Mouse (Mus musculus) spleen, postnatal 10 days (tissue): ENCODE results near the gene Olfr159.

Experiments
- DNase-seq, 2 experiments: peaks; one replicate each; pipeline ENCODE4 v3.0.0; 2021 to 2022; ENCODE audit warnings: low spot score in 2 of 2

The Olfr159 gene

DNA sequence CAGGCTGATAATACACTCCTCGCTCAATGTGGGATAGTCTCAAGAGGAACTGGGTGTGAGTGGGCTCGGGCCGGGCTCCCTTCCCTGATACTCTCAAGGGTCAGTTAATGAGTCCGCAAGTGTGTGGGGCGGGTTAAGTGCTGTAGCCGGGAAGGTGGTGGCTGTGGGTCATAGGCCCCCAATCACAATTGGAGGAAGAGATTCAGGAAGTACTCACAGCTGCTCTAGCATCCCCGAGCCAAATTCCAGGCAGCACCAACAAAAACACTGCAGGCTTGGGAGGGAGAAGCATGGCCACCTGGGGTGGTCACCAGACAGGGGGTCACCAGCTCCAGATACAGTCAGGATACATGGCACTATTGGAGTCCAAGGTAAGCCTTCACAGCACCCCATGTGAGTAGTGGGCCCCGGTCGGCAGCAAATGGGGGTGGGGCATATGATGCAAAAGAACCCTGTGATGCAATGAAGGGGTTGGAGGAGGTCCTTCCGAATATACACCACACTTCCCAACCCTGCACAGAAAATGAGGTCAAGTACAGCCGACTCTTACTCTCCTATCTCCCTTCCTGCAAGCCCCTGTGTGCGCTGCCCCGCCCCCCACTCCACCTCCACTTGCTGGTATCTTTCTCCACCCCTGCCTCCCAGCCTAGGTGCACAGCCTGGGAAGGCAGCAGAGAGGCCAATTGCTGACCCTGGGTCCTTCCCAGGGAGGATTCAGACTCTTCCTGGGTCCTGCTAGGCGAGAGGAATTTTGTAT, 40.8 kb downstream of the Olfr159 start, which contains the start of gene Spaar:
Spaar (plus strand) TSS at position 241 of the 757 bp plus-strand sequence.
- no peak for DNase-seq

DNA sequence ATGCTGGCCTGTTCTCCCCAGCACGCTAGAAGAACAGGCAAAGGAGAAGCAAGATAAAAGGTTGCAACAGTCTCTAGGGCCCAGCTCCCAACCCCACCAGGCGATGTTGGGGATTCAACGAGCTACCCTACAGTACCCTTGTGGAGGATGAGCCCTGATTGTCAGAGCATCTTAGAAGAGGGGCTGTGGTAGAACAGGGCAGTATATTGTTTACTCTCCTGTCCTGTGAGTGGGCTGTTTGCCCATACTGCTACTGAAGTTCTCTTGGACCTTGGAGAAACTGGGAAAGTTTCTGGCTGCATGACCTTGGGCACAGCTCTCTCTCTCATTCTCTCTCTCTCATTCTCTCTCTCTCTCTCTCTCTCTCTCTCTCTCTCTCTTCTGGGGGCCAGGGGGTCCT, 41.7 kb downstream of the Olfr159 start:
- no peak for DNase-seq

DNA sequence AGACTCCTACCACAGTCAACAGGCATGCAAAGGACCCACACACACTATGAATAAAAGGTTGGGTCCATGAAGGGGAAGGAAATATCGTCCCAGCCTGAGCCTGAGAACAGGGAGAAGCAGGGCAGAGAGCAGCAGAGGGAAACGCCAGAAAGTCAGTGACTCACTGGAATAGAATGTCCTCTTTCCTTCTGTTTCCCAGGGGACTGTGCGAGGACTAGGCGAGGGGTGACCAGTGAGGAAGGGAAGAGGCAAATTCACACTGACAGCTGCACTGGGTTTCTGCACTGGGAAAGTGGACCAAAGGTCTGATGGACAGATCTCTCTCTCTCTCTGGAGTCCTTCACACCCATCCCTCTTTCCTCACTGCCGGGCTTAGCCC, 42.2 kb downstream of the Olfr159 start:
- no peak for DNase-seq

DNA sequence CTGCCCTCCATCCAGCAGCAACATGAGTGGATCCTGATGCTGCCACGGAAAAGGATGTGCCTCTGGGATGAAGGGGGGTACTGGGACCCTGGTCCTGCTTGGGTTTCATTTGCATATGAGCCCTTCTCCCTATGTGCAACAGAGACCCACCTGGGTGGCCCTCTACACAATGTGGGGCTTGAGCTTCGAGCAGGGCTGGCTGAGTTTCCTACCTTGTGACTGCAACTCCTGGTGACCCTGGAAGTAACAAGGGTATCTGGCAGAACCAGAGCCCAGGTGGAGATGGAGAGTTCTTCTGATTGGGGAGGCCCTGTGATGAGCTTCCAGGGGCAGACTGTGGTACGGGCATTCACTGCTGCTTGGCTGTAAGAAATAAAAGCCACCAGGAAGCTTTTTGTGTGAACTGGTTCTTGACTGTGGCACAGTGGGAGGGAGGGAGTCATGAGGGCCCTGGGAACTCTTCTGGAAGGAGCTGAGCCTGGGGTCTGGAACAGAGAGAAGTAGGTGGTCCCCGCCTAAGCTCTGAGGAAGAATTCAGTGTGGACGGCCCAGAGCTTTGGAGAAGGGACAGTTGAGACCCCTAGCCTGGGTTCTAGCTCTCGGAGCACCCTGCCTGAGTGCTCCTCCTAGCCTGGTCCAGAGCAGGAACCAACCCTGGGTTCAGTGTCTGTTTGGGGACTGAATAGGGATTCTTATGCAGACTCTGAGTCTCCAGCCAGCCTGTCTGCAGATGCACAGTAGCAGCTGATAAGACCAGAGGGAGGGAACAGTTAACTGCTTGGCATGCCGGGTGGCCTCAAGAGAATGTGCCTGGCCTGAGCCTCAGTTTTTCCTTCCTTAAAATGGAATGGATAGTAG, 42.9 kb downstream of the Olfr159 start:
- DNase-seq, result no peak

DNA sequence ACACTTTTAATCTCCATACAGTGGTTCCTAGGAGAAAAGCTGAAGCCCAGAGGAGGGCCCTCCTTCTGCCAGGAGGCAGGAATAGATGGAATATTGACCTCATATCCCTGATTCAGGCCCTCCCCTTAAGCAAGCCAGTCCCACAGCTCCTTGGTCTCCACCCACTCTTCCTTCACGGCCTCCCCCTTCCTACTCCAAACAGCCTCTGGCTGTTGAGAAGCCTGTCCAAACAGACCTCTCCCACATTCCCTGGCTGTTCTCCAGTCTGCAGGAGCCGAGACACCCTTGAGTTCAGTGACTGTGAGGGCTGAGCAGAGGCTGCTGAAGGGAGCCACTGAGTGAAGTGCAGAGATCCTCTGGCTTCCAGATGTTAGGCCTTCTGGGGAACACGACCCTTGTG, 43.8 kb downstream of the Olfr159 start, which contains the start of gene Hrct1:
Hrct1 (plus strand) TSS at position 194 of the 400 bp plus-strand sequence.
- no peak for DNase-seq

DNA sequence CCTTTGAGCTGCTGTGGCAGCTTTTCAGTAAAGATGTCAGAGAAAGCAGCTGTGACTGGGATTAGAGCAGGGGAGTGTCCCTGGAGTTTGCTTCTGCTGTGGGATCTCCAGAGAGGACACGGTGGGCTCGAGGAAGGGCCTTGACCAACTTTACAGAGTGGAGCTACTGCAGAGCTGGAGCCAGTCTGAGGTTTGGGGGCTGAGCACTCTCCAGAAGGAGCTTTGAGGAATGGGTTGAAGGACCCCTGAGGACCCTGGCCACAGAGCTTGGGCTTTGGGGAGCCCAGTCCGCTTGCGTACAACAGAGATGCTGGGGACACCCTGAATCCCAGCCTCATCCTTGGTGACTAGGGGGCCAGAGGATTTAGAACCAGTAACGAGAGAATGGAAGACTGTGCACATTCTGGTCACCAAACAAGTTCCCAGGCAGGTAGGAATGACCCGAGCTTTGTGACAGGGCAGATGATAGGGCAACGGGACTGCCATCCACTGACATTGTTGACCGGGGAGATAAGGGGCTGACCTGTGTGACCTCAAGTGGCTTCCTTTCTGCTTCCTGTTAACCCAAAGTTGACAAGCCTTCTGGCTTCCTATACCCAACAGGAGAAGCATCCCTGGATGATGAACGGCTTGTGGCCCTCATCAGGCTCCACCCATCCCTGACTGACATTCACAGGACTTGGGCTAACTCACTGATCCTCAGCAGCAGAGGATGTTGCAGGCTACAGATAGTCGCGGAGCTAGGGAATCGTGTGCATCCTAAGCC, 44.4 kb downstream of the Olfr159 start:
- no peak for DNase-seq

DNA sequence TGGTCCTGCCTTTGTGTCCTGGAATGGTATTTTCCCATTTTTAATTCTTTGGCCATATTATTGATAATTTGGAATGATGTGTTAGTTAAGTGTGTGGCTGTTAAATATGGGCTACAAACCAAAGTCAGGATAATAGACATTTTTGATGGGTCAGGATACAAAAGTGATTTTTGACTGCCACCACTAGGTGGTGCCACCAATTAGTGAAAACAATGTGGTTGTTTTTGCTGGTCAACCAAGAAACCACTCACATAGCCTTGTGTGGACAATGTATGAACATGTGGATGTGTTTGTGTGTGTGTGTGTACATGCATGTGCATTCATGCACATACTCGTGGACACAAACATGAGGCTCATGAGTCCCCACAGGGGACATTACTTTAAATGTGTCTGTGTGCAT, 46.0 kb downstream of the Olfr159 start:
- DNase-seq, result peak in 1 of 2 experiments; percentile 45

DNA sequence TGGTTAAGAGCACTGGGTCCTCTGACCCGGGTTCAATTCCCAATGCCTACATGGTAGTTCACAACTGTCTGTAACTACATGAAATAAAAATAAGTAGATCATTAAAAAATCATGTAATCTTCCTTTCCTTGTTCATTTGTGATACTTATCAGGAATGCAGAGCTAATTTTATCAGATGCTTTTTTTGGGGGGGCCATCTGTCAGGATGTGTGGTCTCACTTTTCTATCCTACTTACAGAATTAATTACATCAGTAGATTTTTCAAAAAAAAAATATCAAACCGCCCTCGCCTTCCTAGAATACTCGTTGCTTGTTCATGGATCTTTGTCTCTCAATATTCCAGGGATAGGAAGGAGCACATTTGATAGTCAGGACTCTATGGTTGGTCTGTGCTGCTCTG, 48.6 kb downstream of the Olfr159 start:
- DNase-seq, result no peak

DNA sequence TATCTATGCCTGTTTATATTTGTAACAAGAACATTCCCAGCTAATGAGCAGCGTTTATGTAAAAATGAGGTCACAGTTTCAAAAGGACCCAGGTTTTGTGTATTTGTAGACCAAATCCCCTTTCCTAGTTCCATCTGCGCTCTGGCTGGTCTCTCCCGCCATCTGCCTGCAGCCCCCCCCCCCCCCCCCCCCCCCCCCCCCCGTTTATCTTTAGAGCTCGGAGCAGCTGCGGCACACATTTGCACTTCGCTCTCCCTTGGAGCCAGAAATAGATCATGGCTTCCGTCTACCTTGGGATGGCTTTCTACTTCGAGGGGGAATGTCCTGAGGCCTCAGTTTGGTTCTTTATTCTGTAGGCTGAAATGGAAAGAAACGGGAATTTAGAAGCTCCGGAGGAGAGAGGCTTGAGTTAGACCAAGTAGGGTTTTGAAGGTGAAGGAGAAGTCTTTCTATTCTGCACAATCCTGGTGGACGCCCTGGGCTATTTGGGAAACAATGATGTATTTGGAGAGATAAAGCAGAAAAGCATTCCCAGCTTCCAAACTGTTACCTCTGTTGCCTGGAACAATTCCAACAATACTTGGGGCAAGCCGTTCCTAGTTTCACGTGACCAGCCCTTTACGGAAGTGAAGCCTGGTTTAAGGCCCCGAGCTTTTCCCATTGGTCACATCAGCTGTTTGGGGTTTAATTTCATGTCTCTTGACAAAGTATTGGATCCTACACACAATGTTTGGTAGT, 50.1 kb downstream of the Olfr159 start:
- no peak for DNase-seq
